Mouse (Mus musculus): ENCODE measurements around the gene Usp3. TPM values are rescaled to one million over a fixed set of nuclear protein-coding genes. Genes with fewer than 3 reads are reported as not detected.

The Usp3 gene
- polyA plus RNA-seq, 1 experiment from 2014 or later = 104 TPM

- Histone ChIP-seq H3K4me2 (replicated peaks) (no peak overlapping the region), H3K36me3 (peaks cover 59% of the 10 kb centered on the region), H3K9me3 (no peaks in the 10 kb centered on the region), H3K27ac (replicated peaks) (peak overlapping the region; percentile 92; the same call in 1 of the 2 replicates), H3K9ac (replicated peaks) (no peak overlapping the region), H3K4me3 (no peak overlapping the region), H3K4me1 (peaks cover 17% of the 10 kb centered on the region), H3K27me3 (no peaks in the 10 kb centered on the region)
- no peak for ATAC-seq (ENCODE audit: low FRiP score, low read depth)
- WGBS = 97% methylated on average over 4 of the region's 4 CpGs
Measured at GRCm38 (mm10) chr9:66513661-66514255, 79.2 kb downstream of the Usp3 start.

DNA sequence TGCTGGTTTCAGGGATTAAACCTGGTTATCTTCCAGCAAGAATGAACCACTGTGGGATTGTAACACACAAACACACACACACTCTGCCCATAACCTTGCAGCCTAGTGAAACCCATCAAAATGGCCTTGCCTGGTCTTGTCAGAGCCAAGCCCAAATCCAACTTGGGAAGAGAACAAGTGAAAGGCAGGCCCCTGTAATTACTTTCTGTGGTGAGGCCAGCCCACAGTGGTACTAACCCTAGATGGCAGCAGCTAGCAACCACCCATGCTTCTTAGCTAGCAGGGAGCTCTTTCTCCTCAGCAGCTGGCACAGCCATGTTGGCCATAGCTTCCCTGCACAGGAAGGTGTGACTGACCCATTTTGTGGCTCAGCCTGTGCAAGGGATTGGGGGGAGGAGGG is 79.8 kb downstream of the Usp3 start:
- H3K27ac ChIP-seq (replicated peaks) = peak overlapping the region; percentile 92
- no peaks in the 10 kb centered on the region for H3K27me3 ChIP-seq
- H3K36me3 ChIP-seq = peaks cover 59% of the 10 kb centered on the region
- no peaks in the 10 kb centered on the region for H3K9me3 ChIP-seq
- no peak overlapping the region for H3K9ac ChIP-seq (replicated peaks)
- ATAC-seq (ENCODE audit: low FRiP score, low read depth) = no peak
- H3K4me2 ChIP-seq (replicated peaks) = peak overlapping the region; percentile 92; the same call in 1 of the 2 replicates
- no peak overlapping the region for H3K4me3 ChIP-seq
- peaks cover 17% of the 10 kb centered on the region for H3K4me1 ChIP-seq

- H3K4me1 ChIP-seq = peaks cover 17% of the 10 kb centered on the region
- peak overlapping the region; percentile 92 for H3K27ac ChIP-seq (replicated peaks)
- no peaks in the 10 kb centered on the region for H3K27me3 ChIP-seq
- peak; percentile 86 for ATAC-seq (ENCODE audit: low FRiP score, low read depth)
- peak overlapping the region; percentile 52 for H3K4me3 ChIP-seq
- H3K36me3 ChIP-seq = peaks cover 59% of the 10 kb centered on the region
- H3K9ac ChIP-seq (replicated peaks) = peak overlapping the region; percentile 72
- peak overlapping the region; percentile 92 for H3K4me2 ChIP-seq (replicated peaks)
- 2% methylated on average over 8 of the region's 8 CpGs for WGBS
- no peaks in the 10 kb centered on the region for H3K9me3 ChIP-seq
Measured at GRCm38 (mm10) chr9:66512351-66512671, 80.6 kb downstream of the Usp3 start.

GRCm38 (mm10) chr9:66511580-66512350 is 81.2 kb downstream of the Usp3 start:
- peaks cover 19% of the 10 kb centered on the region for H3K4me1 ChIP-seq
- under 1% methylated on average over 78 of the region's 78 CpGs for WGBS
- peak overlapping the region; percentile 92 for H3K4me2 ChIP-seq (replicated peaks)
- peak overlapping the region; percentile 52 for H3K4me3 ChIP-seq
- peak overlapping the region; percentile 92 for H3K27ac ChIP-seq (replicated peaks)
- ATAC-seq (ENCODE audit: low FRiP score, low read depth) = peak; percentile 88
- H3K9ac ChIP-seq (replicated peaks) = peak overlapping the region; percentile 72
- H3K27me3 ChIP-seq = no peaks in the 10 kb centered on the region
- no peaks in the 10 kb centered on the region for H3K9me3 ChIP-seq
- peaks cover 59% of the 10 kb centered on the region for H3K36me3 ChIP-seq

DNA sequence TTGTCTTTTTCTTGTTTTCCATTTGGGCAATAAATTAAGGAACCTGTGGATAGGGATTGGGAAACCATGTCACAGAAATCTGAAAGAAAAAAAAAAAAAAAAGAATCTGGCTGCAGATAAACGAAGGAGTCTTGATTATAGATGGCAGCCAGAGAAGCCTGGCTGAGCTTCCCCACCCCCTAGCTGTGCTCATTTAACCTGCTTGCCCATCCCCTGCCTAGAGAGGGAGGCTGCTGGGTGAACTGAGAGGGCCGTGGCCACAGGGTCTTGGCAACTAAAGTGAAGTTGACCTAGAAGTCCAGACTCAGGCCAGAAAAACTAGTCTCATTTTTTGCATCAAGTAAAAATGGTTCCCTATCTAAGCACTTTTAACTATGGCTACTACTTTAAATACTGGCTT is 82.0 kb downstream of the Usp3 start:
- peaks cover 28% of the 10 kb centered on the region for H3K4me1 ChIP-seq
- no peaks in the 10 kb centered on the region for H3K27me3 ChIP-seq
- no peaks in the 10 kb centered on the region for H3K9me3 ChIP-seq
- H3K4me3 ChIP-seq = peak overlapping the region; percentile 52
- H3K9ac ChIP-seq (replicated peaks) = peak overlapping the region; percentile 72
- H3K27ac ChIP-seq (replicated peaks) = peak overlapping the region; percentile 92
- ATAC-seq (ENCODE audit: low FRiP score, low read depth) = no peak
- 0% methylated on average over 2 of the region's 2 CpGs for WGBS
- H3K4me2 ChIP-seq (replicated peaks) = peak overlapping the region; percentile 92
- H3K36me3 ChIP-seq = peaks cover 59% of the 10 kb centered on the region

DNA sequence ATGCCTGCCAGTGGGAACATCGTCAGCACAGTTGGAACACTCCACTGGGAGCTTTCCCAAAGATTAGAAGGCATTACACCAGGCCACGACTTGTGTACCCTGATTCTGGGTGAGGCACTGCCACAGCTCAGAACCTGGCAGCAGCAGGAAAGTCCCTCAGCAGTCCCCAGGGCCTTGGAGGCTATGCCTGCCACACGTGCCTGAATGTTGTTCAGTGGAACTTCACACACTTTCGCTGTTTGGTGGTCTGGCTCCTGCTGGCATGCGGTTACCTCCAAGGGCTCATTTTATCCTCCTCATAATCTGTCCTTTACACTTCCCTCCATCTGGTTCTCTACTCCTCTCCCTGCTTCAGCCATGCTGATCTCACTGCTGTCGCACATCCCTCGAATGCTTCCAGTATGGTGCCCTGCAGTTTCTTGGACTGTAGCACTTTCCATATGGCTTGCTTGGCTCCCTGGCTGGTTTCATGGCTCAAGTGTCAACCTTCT is 82.5 kb downstream of the Usp3 start:
- H3K36me3 ChIP-seq = peaks cover 57% of the 10 kb centered on the region

GRCm38 (mm10) chr9:66508890-66509399 is 84.0 kb downstream of the Usp3 start:
- Histone ChIP-seq H3K9me3 (no peaks in the 10 kb centered on the region), H3K9ac (replicated peaks) (no peak overlapping the region), H3K36me3 (peaks cover 56% of the 10 kb centered on the region), H3K4me2 (replicated peaks) (no peak overlapping the region), H3K27ac (replicated peaks) (no peak overlapping the region), H3K4me1 (peaks cover 48% of the 10 kb centered on the region), H3K27me3 (no peaks in the 10 kb centered on the region), H3K4me3 (no peak overlapping the region)
- WGBS = 68% methylated on average over 4 of the region's 4 CpGs
- ATAC-seq (ENCODE audit: low FRiP score, low read depth) = no peak

More for the DNA sequence above, 82.5 kb downstream of the Usp3 start:
- 74% methylated on average over 7 of the region's 7 CpGs for WGBS
- peaks cover 33% of the 10 kb centered on the region for H3K4me1 ChIP-seq
- H3K27ac ChIP-seq (replicated peaks) = peak overlapping the region; percentile 92
- H3K27me3 ChIP-seq = no peaks in the 10 kb centered on the region
- H3K9me3 ChIP-seq = no peaks in the 10 kb centered on the region
- no peak overlapping the region for H3K9ac ChIP-seq (replicated peaks)
- no peak overlapping the region for H3K4me3 ChIP-seq
- peak overlapping the region; percentile 92 for H3K4me2 ChIP-seq (replicated peaks)
- ATAC-seq (ENCODE audit: low FRiP score, low read depth) = no peak

DNA sequence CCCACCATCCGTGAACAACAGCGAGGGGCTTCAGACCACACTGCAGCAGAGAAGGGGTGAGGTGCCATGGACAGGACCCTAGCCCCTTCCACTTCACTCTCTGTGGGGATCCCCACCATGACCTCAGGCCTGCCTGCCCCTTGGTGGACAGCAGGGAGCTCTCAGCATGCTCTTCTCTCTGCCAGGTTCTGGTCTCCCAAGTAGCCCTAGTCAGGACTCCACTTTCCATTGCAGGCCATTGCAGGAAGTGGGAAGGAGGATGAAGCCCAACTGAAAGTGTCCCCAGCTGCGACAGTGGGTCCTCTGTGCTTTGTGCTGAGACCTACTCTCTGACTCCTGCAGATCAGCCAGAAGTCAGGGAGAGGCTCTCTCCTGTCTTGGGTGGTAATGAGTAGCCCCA is 85.3 kb downstream of the Usp3 start:
- Histone ChIP-seq H3K4me2 (replicated peaks) (no peak overlapping the region), H3K4me1 (peaks cover 47% of the 10 kb centered on the region), H3K9me3 (no peaks in the 10 kb centered on the region), H3K4me3 (no peak overlapping the region), H3K27ac (replicated peaks) (no peak overlapping the region), H3K27me3 (no peaks in the 10 kb centered on the region), H3K9ac (replicated peaks) (no peak overlapping the region), H3K36me3 (peaks cover 56% of the 10 kb centered on the region)
- 78% methylated on average over 3 of the region's 3 CpGs for WGBS
- no peak for ATAC-seq (ENCODE audit: low FRiP score, low read depth)

- no peak for ATAC-seq (ENCODE audit: low FRiP score, low read depth)
- Histone ChIP-seq H3K4me3 (no peak overlapping the region), H3K4me1 (peaks cover 48% of the 10 kb centered on the region), H3K9me3 (no peaks in the 10 kb centered on the region), H3K27me3 (no peaks in the 10 kb centered on the region), H3K4me2 (replicated peaks) (no peak overlapping the region), H3K36me3 (peaks cover 69% of the 10 kb centered on the region), H3K27ac (replicated peaks) (peak overlapping the region; percentile 67), H3K9ac (replicated peaks) (no peak overlapping the region)
Measured at GRCm38 (mm10) chr9:66506424-66506823, 86.5 kb downstream of the Usp3 start.

- H3K9me3 ChIP-seq = no peaks in the 10 kb centered on the region
- H3K27ac ChIP-seq (replicated peaks) = peak overlapping the region; percentile 67
- H3K9ac ChIP-seq (replicated peaks) = peak overlapping the region; percentile 24; the same call in 1 of the 2 replicates
- no peak overlapping the region for H3K4me2 ChIP-seq (replicated peaks)
- H3K4me1 ChIP-seq = peaks cover 47% of the 10 kb centered on the region
- no peaks in the 10 kb centered on the region for H3K27me3 ChIP-seq
- peak; percentile 27; the same call in 1 of the 2 replicates for ATAC-seq (ENCODE audit: low FRiP score, low read depth)
- WGBS = 17% methylated on average over 4 of the region's 4 CpGs
- peaks cover 73% of the 10 kb centered on the region for H3K36me3 ChIP-seq
- H3K4me3 ChIP-seq = no peak overlapping the region
Measured at GRCm38 (mm10) chr9:66506011-66506410, 86.9 kb downstream of the Usp3 start.

DNA sequence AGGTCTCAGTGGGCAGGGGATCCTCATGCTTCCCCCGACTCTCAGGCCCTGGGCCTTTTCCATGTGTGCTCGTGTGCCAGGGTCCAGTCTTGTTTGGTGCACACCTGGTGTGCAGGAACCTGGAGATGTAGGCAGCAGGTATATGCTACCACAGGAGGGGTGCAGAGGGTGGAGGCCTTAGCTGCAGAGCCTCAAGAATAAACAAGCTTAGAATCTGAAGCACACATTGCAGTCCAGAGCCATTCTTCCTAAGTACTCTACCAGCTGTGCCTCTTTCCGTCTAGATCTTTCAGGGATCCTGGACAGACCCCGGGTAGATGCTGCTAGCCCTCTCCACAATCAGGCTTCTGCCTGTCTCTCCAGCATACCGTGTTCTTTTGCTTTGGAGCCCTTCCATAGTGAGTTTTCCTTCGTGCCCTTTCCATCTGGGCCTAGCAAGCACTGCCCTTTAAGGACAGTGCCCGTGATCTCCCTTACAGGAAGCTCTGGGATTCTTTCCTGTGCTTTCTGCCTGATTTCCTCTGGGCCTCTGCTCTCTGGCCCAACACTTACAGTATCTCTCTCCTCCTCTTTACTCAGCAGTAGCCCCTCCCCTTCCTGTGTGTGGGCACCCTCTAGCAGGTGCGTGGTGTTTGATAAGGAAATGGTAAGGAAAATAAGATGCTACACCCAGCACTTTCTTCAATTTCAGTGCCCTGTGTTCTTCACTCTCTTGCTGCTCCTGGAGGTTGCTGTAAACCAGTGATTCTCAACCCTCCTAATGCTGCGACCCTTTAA is 87.6 kb downstream of the Usp3 start:
- no peak overlapping the region for H3K9ac ChIP-seq (replicated peaks)
- no peak overlapping the region for H3K4me2 ChIP-seq (replicated peaks)
- H3K36me3 ChIP-seq = peaks cover 79% of the 10 kb centered on the region
- peak overlapping the region; percentile 67 for H3K27ac ChIP-seq (replicated peaks)
- no peaks in the 10 kb centered on the region for H3K9me3 ChIP-seq
- H3K4me1 ChIP-seq = peaks cover 40% of the 10 kb centered on the region
- no peak for ATAC-seq (ENCODE audit: low FRiP score, low read depth)
- no peak overlapping the region for H3K4me3 ChIP-seq
- 58% methylated on average over 9 of the region's 9 CpGs for WGBS
- H3K27me3 ChIP-seq = no peaks in the 10 kb centered on the region

DNA sequence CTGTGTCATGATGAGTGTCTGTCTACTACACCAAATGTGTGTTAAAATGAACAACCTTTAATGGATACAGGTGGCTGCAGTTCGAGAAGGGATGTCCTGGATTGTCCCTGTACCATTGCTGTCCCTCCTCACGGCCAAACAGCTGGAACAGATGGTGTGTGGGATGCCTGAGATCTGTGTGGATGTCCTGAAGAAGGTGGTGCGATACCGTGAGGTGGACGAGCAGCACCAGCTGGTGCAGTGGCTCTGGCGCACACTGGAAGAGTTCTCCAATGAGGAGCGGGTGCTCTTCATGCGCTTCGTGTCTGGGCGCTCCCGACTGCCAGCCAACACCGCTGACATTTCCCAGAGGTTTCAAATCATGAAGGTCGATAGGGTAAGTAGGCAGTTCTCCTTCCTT is 88.4 kb downstream of the Usp3 start:
- no peak overlapping the region for H3K4me3 ChIP-seq
- H3K27ac ChIP-seq (replicated peaks) = no peak overlapping the region
- no peak for ATAC-seq (ENCODE audit: low FRiP score, low read depth)
- H3K27me3 ChIP-seq = no peaks in the 10 kb centered on the region
- H3K9me3 ChIP-seq = no peaks in the 10 kb centered on the region
- H3K4me2 ChIP-seq (replicated peaks) = no peak overlapping the region
- WGBS = 88% methylated on average over 13 of the region's 13 CpGs
- peaks cover 36% of the 10 kb centered on the region for H3K4me1 ChIP-seq
- no peak overlapping the region for H3K9ac ChIP-seq (replicated peaks)
- peaks cover 82% of the 10 kb centered on the region for H3K36me3 ChIP-seq

Data from midbrain, embryonic 12.5 days (tissue).